Mouse (Mus musculus) heart, embryonic 11.5 days (tissue): ENCODE measurements around the gene Rpl18a. TPM values are rescaled to one million over a fixed set of nuclear protein-coding genes. Genes with fewer than 3 reads are reported as not detected.
A peak's percentile ranks its signal among the peaks of the same experiment; 100 is the strongest.

ENCODE experiments used
- ATAC-seq: fragments of 200-750 bp; cut with Nextera tagmentation; replicated peaks from 2 replicates; pipeline ENCODE4 v1.8.0; 2017; ENCODE audit warnings: moderate library complexity; ENCODE audit not compliant: insufficient number of reproducible peaks, low FRiP score, low TSS enrichment
- H3K27ac ChIP-seq: fragments of 300-500 bp; sonication (generic); 2 replicates; pipeline ENCODE4 v1.5.1; 2014; ENCODE audit warnings: mild to moderate bottlenecking, low read depth, low read length
- H3K27me3 ChIP-seq: fragments of 300-500 bp; sonication (generic); 2 replicates; pipeline ENCODE4 v1.6.1; 2014; ENCODE audit warnings: mild to moderate bottlenecking, low read length, mixed read lengths; ENCODE audit not compliant: control insufficient read depth, insufficient read depth
- H3K36me3 ChIP-seq: fragments of 300-500 bp; sonication (generic); 2 replicates; pipeline ENCODE4 v1.6.1; 2014; ENCODE audit warnings: mild to moderate bottlenecking, low read length, moderate library complexity, mixed read lengths; ENCODE audit not compliant: control insufficient read depth, insufficient read depth
- H3K4me1 ChIP-seq: fragments of 300-500 bp; sonication (generic); 2 replicates; pipeline ENCODE4 v1.6.1; 2014; ENCODE audit warnings: low read length; ENCODE audit not compliant: control insufficient read depth, insufficient read depth
- H3K4me2 ChIP-seq: fragments of 300-500 bp; sonication (generic); 2 replicates; pipeline ENCODE4 v1.6.1; 2014; ENCODE audit warnings: mild to moderate bottlenecking, moderate library complexity
- H3K4me3 ChIP-seq: fragments of 300-500 bp; sonication (generic); 2 replicates; pipeline ENCODE4 v1.5.1; 2014; ENCODE audit warnings: low read depth, low read length
- H3K9ac ChIP-seq: fragments of 300-500 bp; sonication (generic); 2 replicates; pipeline ENCODE4 v1.6.1; 2014; ENCODE audit warnings: mild to moderate bottlenecking, low read depth, low read length, moderate library complexity
- H3K9me3 ChIP-seq: fragments of 300-500 bp; sonication (generic); replicated peaks from 2 replicates; pipeline ENCODE4 v1.6.1; 2016; ENCODE audit warnings: low read length; ENCODE audit not compliant: control insufficient read depth
- WGBS: fragments of 180-500 bp; shearing (Covaris S2); extraction: QIAGEN DNeasy Blood & Tissue Kit; methylation state at CpG from one replicate; pipeline ENCODE4 v1.1.7; 2014; ENCODE audit not compliant: insufficient replicate concordance; 5-methylcytosine and 5-hydroxymethylcytosine counted together
- polyA plus RNA-seq: library from polyadenylated mRNA; unstranded; fragments of >200 nt; fragmentation: Nextera tagmentation; extraction: Ambion mirVana; gene quantifications from 2 replicates; pipeline ENCODE4 v1.2.1, GENCODE M21; 2014

Rpl18a gene
- polyA plus RNA-seq = 2,782 and 3,146 TPM in 2 replicates

GRCm38 (mm10) chr8:70897021-70897680, at the start of gene Rpl18a:
Gene Rpl18a (minus strand): TSS chr8:70897412.
- Histone ChIP-seq H3K9ac (peak within 1 kb of the TSS; percentile 91), H3K4me1 (peaks cover 16% of the 10 kb centered on the region), H3K9me3 (no peaks in the 10 kb centered on the region), H3K4me2 (peak within 1 kb of the TSS; percentile 97), H3K27ac (peak within 1 kb of the TSS; percentile 80), H3K27me3 (peaks cover 24% of the 10 kb centered on the region), H3K36me3 (peaks cover 18% of the 10 kb centered on the region), H3K4me3 (peak within 1 kb of the TSS; percentile 91)
- WGBS = 0% methylated on average over 49 of the region's 60 CpGs
- ATAC-seq = peak; percentile 95

- no peaks in the 10 kb centered on the region for H3K36me3 ChIP-seq
- no peak overlapping the region for H3K4me3 ChIP-seq
- WGBS = 44% methylated on average over 1 of the region's 1 CpGs
- no peak overlapping the region for H3K9ac ChIP-seq
- H3K4me2 ChIP-seq = no peak overlapping the region
- H3K9me3 ChIP-seq = no peaks in the 10 kb centered on the region
- ATAC-seq = no peak
- H3K27ac ChIP-seq = no peak overlapping the region
- no peaks in the 10 kb centered on the region for H3K4me1 ChIP-seq
- no peaks in the 10 kb centered on the region for H3K27me3 ChIP-seq
These were observed 46.0 kb upstream of the Rpl18a start for GRCm38 (mm10) chr8:70943187-70943586.

- ATAC-seq = no peak
- Histone ChIP-seq H3K9me3 (no peaks in the 10 kb centered on the region), H3K36me3 (no peaks in the 10 kb centered on the region), H3K27me3 (no peaks in the 10 kb centered on the region), H3K4me2 (no peak overlapping the region), H3K4me1 (no peaks in the 10 kb centered on the region), H3K9ac (no peak overlapping the region), H3K27ac (no peak overlapping the region), H3K4me3 (no peak overlapping the region)
- 70% methylated on average over 2 of the region's 2 CpGs for WGBS
These were observed 44.3 kb upstream of the Rpl18a start for GRCm38 (mm10) chr8:70941478-70941877.

- ATAC-seq = no peak
- Histone ChIP-seq H3K9ac (no peak overlapping the region), H3K4me2 (no peak overlapping the region), H3K4me1 (no peaks in the 10 kb centered on the region), H3K4me3 (no peak overlapping the region), H3K27ac (no peak overlapping the region), H3K9me3 (no peaks in the 10 kb centered on the region), H3K36me3 (no peaks in the 10 kb centered on the region), H3K27me3 (no peaks in the 10 kb centered on the region)
- WGBS = 82% methylated on average over 6 of the region's 6 CpGs
These were observed 40.0 kb upstream of the Rpl18a start for GRCm38 (mm10) chr8:70937200-70937599.

GRCm38 (mm10) chr8:70934786-70935185, 37.6 kb upstream of the Rpl18a start:
- Histone ChIP-seq H3K27me3 (no peaks in the 10 kb centered on the region), H3K4me3 (no peak overlapping the region), H3K4me1 (no peaks in the 10 kb centered on the region), H3K4me2 (no peak overlapping the region), H3K9ac (no peak overlapping the region), H3K36me3 (no peaks in the 10 kb centered on the region), H3K9me3 (no peaks in the 10 kb centered on the region), H3K27ac (no peak overlapping the region)
- 62% methylated on average over 7 of the region's 7 CpGs for WGBS
- ATAC-seq = no peak

GRCm38 (mm10) chr8:70933036-70933435, 35.8 kb upstream of the Rpl18a start:
- Histone ChIP-seq H3K36me3 (no peaks in the 10 kb centered on the region), H3K27ac (no peak overlapping the region), H3K27me3 (no peaks in the 10 kb centered on the region), H3K4me3 (no peak overlapping the region), H3K4me2 (no peak overlapping the region), H3K9me3 (no peaks in the 10 kb centered on the region), H3K9ac (no peak overlapping the region), H3K4me1 (no peaks in the 10 kb centered on the region)
- ATAC-seq = no peak
- WGBS = 87% methylated on average over 4 of the region's 4 CpGs

GRCm38 (mm10) chr8:70931731-70932130, 34.5 kb upstream of the Rpl18a start:
- H3K27ac ChIP-seq = no peak overlapping the region
- no peaks in the 10 kb centered on the region for H3K9me3 ChIP-seq
- no peaks in the 10 kb centered on the region for H3K36me3 ChIP-seq
- H3K4me2 ChIP-seq = no peak overlapping the region
- WGBS = 93% methylated on average over 11 of the region's 11 CpGs
- ATAC-seq = no peak
- no peak overlapping the region for H3K9ac ChIP-seq
- no peaks in the 10 kb centered on the region for H3K27me3 ChIP-seq
- H3K4me1 ChIP-seq = no peaks in the 10 kb centered on the region
- H3K4me3 ChIP-seq = no peak overlapping the region

GRCm38 (mm10) chr8:70928778-70929322, 31.6 kb upstream of the Rpl18a start:
- no peaks in the 10 kb centered on the region for H3K9me3 ChIP-seq
- H3K36me3 ChIP-seq = no peaks in the 10 kb centered on the region
- 60% methylated on average over 5 of the region's 5 CpGs for WGBS
- H3K27ac ChIP-seq = no peak overlapping the region
- H3K9ac ChIP-seq = no peak overlapping the region
- no peaks in the 10 kb centered on the region for H3K4me1 ChIP-seq
- H3K27me3 ChIP-seq = no peaks in the 10 kb centered on the region
- H3K4me3 ChIP-seq = no peak overlapping the region
- ATAC-seq = no peak
- H3K4me2 ChIP-seq = no peak overlapping the region

- Histone ChIP-seq H3K4me1 (no peaks in the 10 kb centered on the region), H3K27ac (no peak overlapping the region), H3K27me3 (no peaks in the 10 kb centered on the region), H3K4me3 (no peak overlapping the region), H3K9me3 (no peaks in the 10 kb centered on the region), H3K4me2 (no peak overlapping the region), H3K9ac (no peak overlapping the region), H3K36me3 (no peaks in the 10 kb centered on the region)
- WGBS = 84% methylated on average over 3 of the region's 3 CpGs
- no peak for ATAC-seq
These were observed 30.9 kb upstream of the Rpl18a start for GRCm38 (mm10) chr8:70928096-70928495.
